Mouse (Mus musculus) adrenal gland, adult (tissue): ENCODE results near the gene Fam19a5.

Experiments
- DNase-seq, 2 experiments: peaks; one replicate each; pipeline ENCODE4 v3.0.0; 2022 to 2023; ENCODE audit warnings: low spot score in 1 of 2; ENCODE audit not compliant: inconsistent age in 2 of 2

The Fam19a5 gene

GRCm38 (mm10) chr15:87717056-87717455, 173.0 kb downstream of the Fam19a5 start:
- no peak for DNase-seq

- DNase-seq, result no peak
Observed at GRCm38 (mm10) chr15:87723455-87723986, 179.4 kb downstream of the Fam19a5 start.

GRCm38 (mm10) chr15:87726657-87727236, 182.6 kb downstream of the Fam19a5 start:
- DNase-seq, result no peak

- DNase-seq, result no peak
Observed at GRCm38 (mm10) chr15:87736345-87736744, 192.2 kb downstream of the Fam19a5 start.

- no peak for DNase-seq
Observed at GRCm38 (mm10) chr15:87755482-87755881, 211.4 kb downstream of the Fam19a5 start.

- DNase-seq, result no peak
Observed at GRCm38 (mm10) chr15:87765876-87766275, 221.8 kb downstream of the Fam19a5 start.

GRCm38 (mm10) chr15:87773955-87774354, 229.9 kb downstream of the Fam19a5 start:
- no peak for DNase-seq

GRCm38 (mm10) chr15:87783331-87783730, 239.2 kb downstream of the Fam19a5 start:
- DNase-seq, result no peak

- DNase-seq, result no peak
Observed at GRCm38 (mm10) chr15:87789671-87790070, 245.6 kb downstream of the Fam19a5 start.

- no peak for DNase-seq
Observed at GRCm38 (mm10) chr15:87793661-87794060, 249.6 kb downstream of the Fam19a5 start.

GRCm38 (mm10) chr15:87796571-87796970, 252.5 kb downstream of the Fam19a5 start:
- DNase-seq, result no peak
